ENCODE assay signal across 23 mouse cellular contexts in the genomic region with DNA sequence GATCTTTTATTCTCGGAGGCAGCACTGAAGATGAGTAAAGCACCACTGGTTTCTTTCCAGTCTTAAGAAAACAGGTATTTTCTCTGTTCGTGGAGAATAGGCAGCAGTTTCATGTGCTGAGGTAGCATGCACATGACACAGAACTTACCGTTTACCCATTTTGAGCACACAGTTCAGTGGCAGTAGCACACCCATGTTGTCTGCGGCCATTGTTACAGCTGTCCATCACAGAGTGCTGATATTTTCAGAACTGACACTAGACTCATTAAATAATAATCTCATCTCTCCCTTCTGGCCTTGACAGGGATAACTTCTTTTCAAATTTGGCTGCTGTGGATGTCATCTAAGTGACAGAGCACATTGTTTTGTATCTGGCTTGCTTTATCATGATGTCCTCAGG.
"Had no signal": no experiment of that assay in that cellular context is flagged by ENCODE, and none has a peak within 500 bp of the region (broad histone marks: within the 10 kb centered on the region; RNA-seq: fewer than 3 reads in every experiment).

No protein-coding gene starts in this region.

- H3K9ac ChIP-seq: heart, embryonic 12.5 days; hindbrain, embryonic 12.5 days; hindbrain, embryonic 14.5 days; intestine, embryonic 15.5 days had no signal

- H3K27ac ChIP-seq: heart, adult 2 months; hindbrain, embryonic 10.5 days; hindbrain, embryonic 12.5 days; hindbrain, embryonic 14.5 days; intestine, embryonic 15.5 days; layer of hippocampus, adult 2 months; left cerebral cortex, adult 2 months had no signal

- ATAC-seq: hindbrain, embryonic 16.5 days; inflammation-experienced regulatory T-cells, adult 6 months; intestine, embryonic 15.5 days; intestine, postnatal 0 days had no signal

- H3K4me2 ChIP-seq: heart, embryonic 12.5 days; hindbrain, embryonic 12.5 days; hindbrain, embryonic 14.5 days; intestine, embryonic 15.5 days; liver, embryonic 11.5 days had no signal

- H3K4me3 ChIP-seq: heart, adult 2 months; heart, embryonic 12.5 days; hindbrain, embryonic 10.5 days; hindbrain, embryonic 12.5 days; intestine, embryonic 15.5 days; layer of hippocampus, adult 2 months; left cerebral cortex, adult 2 months had no signal

- DNase-seq: gastrocnemius, adult 2 months; gastrocnemius, postnatal 10 days; gastrocnemius, postnatal 25 days; heart, adult 2 months; heart, postnatal 10 days; heart, postnatal 4 days; kidney, adult 18-20 months; kidney, adult 8-10 months; kidney, postnatal 10 days; kidney, postnatal 25 days; kidney, postnatal 4 days; liver had no signal

- H3K27me3 ChIP-seq: heart, embryonic 12.5 days; hindbrain, embryonic 12.5 days; intestine, embryonic 15.5 days had no signal

- H3K9me3 ChIP-seq: heart, embryonic 12.5 days; hindbrain, embryonic 10.5 days; hindbrain, embryonic 12.5 days; intestine, embryonic 15.5 days had no signal

- H3K36me3 ChIP-seq: heart, embryonic 12.5 days; hindbrain, embryonic 10.5 days; hindbrain, embryonic 12.5 days; intestine, embryonic 15.5 days had no signal
